Mouse (Mus musculus) intestine, postnatal 0 days (tissue): Measurements from ENCODE around the gene Urm1. TPM values are rescaled to one million over a fixed set of nuclear protein-coding genes. Genes with fewer than 3 reads are reported as not detected.
"Not testable (repeated sequence)": the region's sequence is repeated elsewhere in the genome, so short reads cannot be mapped to it uniquely, and the experiment has no call there.

Experiments
- ATAC-seq: fragments of 200-750 bp; cut with Nextera tagmentation; 2 replicates; pipeline ENCODE4 v1.8.0; 2017; ENCODE audit warnings: mild to moderate bottlenecking, moderate TSS enrichment, moderate library complexity
- H3K27ac ChIP-seq: fragments of 300-500 bp; sonication (generic); 2 replicates; pipeline ENCODE4 v1.5.1; 2014; ENCODE audit warnings: mild to moderate bottlenecking, low read depth, low read length, moderate library complexity
- H3K27me3 ChIP-seq: fragments of 300-500 bp; sonication (generic); replicated peaks from 2 replicates; pipeline ENCODE4 v1.6.1; 2014; ENCODE audit warnings: low read length, mixed read lengths; ENCODE audit not compliant: control insufficient read depth, insufficient read depth
- H3K36me3 ChIP-seq: fragments of 300-500 bp; sonication (generic); 2 replicates; pipeline ENCODE4 v1.6.1; 2014; ENCODE audit warnings: mild to moderate bottlenecking, moderate library complexity; ENCODE audit not compliant: control insufficient read depth, insufficient read depth
- H3K4me1 ChIP-seq: fragments of 300-500 bp; sonication (generic); replicated peaks from 2 replicates; pipeline ENCODE4 v1.6.1; 2014; ENCODE audit warnings: antibody characterized with exemption, low read length, mixed read lengths; ENCODE audit not compliant: control insufficient read depth, insufficient read depth
- H3K4me2 ChIP-seq: fragments of 300-500 bp; sonication (generic); replicated peaks from 2 replicates; pipeline ENCODE4 v1.6.1; 2014; ENCODE audit warnings: low read depth, mild to moderate bottlenecking, moderate library complexity
- H3K4me3 ChIP-seq: fragments of 300-500 bp; sonication (generic); 2 replicates; pipeline ENCODE4 v1.5.1; 2014; ENCODE audit warnings: low read depth, low read length
- H3K9ac ChIP-seq: fragments of 300-500 bp; sonication (generic); 2 replicates; pipeline ENCODE4 v1.6.1; 2014; ENCODE audit warnings: mild to moderate bottlenecking, low read depth, low read length
- H3K9me3 ChIP-seq: fragments of 300-500 bp; sonication (generic); 2 replicates; pipeline ENCODE4 v1.6.1; 2016; ENCODE audit warnings: mixed run types; ENCODE audit not compliant: control insufficient read depth
- CTCF ChIP-seq: sonication (generic); IDR thresholded peaks from 2 replicates; pipeline ENCODE4 v1.5.1; 2016; ENCODE audit warnings: low read depth, mild to moderate bottlenecking, control low read depth, antibody characterized with exemption, moderate library complexity
- WGBS: fragments of 180-500 bp; shearing (Covaris S2); extraction: QIAGEN DNeasy Blood & Tissue Kit; methylation state at CpG from one replicate; pipeline ENCODE4 v1.1.7; 2014; 5-methylcytosine and 5-hydroxymethylcytosine counted together
- microRNA-seq: library from miRNA; unstranded; fragments of <30 nt; microRNA quantifications from one replicate; pipeline ENCODE4, GENCODE M21; 2016
- polyA plus RNA-seq: library from polyadenylated mRNA; unstranded; fragments of >200 nt; fragmentation: Nextera tagmentation; extraction: Ambion mirVana; gene quantifications from 2 replicates; pipeline ENCODE4 v1.2.1, GENCODE M21; 2015

The Urm1 gene
- polyA plus RNA-seq, 1 experiment from 2014 or later = 24.9 TPM

GRCm38 (mm10) chr2:29879964-29880830 lies 60.3 kb downstream of the Urm1 start:
- 74% methylated on average over 17 of the region's 17 CpGs for WGBS
- H3K4me2 ChIP-seq = no peak overlapping the region
- H3K9ac ChIP-seq = no peak overlapping the region
- no peak for TF ChIP-seq CTCF
- H3K27me3 ChIP-seq = no peaks in the 10 kb centered on the region
- H3K4me3 ChIP-seq = no peak overlapping the region
- H3K4me1 ChIP-seq = no peaks in the 10 kb centered on the region
- H3K27ac ChIP-seq = no peak overlapping the region; the same call in 1 of the 2 replicates
- peaks cover 7% of the 10 kb centered on the region; the same call in 1 of the 2 replicates for H3K36me3 ChIP-seq
- ATAC-seq = no peak
- H3K9me3 ChIP-seq = no peaks in the 10 kb centered on the region

- 79% methylated on average over 9 of the region's 9 CpGs for WGBS
- ATAC-seq, H3K4me1 ChIP-seq: not testable (repeated sequence)
Measured at GRCm38 (mm10) chr2:29886659-29887292, 66.9 kb downstream of the Urm1 start.

GRCm38 (mm10) chr2:29889066-29889944 lies 69.4 kb downstream of the Urm1 start, which contains the start of gene Odf2:
Odf2 (plus strand) TSS chr2:29889221.
- peak within 1 kb of the TSS; percentile 97 for H3K4me3 ChIP-seq
- WGBS = under 1% methylated on average over 64 of the region's 70 CpGs
- no peaks in the 10 kb centered on the region for H3K9me3 ChIP-seq
- H3K27ac ChIP-seq = peak within 1 kb of the TSS; percentile 85
- ATAC-seq = peak; percentile 89
- peak within 1 kb of the TSS; percentile 79 for H3K4me2 ChIP-seq
- H3K27me3 ChIP-seq = no peaks in the 10 kb centered on the region
- H3K36me3 ChIP-seq = peaks cover 26% of the 10 kb centered on the region
- TF ChIP-seq CTCF = no peak
- H3K4me1 ChIP-seq = peaks cover 6% of the 10 kb centered on the region; the same call in 1 of the 2 replicates
- H3K9ac ChIP-seq = peak within 1 kb of the TSS; percentile 70

More at GRCm38 (mm10) chr2:29886659-29887292, 66.9 kb downstream of the Urm1 start:
- not testable (repeated sequence) for H3K4me2 ChIP-seq, H3K27me3 ChIP-seq, H3K27ac ChIP-seq, H3K9me3 ChIP-seq, H3K36me3 ChIP-seq, H3K9ac ChIP-seq, H3K4me3 ChIP-seq
- peak; percentile 8; the same call in 1 of the 2 replicates for TF ChIP-seq CTCF

DNA sequence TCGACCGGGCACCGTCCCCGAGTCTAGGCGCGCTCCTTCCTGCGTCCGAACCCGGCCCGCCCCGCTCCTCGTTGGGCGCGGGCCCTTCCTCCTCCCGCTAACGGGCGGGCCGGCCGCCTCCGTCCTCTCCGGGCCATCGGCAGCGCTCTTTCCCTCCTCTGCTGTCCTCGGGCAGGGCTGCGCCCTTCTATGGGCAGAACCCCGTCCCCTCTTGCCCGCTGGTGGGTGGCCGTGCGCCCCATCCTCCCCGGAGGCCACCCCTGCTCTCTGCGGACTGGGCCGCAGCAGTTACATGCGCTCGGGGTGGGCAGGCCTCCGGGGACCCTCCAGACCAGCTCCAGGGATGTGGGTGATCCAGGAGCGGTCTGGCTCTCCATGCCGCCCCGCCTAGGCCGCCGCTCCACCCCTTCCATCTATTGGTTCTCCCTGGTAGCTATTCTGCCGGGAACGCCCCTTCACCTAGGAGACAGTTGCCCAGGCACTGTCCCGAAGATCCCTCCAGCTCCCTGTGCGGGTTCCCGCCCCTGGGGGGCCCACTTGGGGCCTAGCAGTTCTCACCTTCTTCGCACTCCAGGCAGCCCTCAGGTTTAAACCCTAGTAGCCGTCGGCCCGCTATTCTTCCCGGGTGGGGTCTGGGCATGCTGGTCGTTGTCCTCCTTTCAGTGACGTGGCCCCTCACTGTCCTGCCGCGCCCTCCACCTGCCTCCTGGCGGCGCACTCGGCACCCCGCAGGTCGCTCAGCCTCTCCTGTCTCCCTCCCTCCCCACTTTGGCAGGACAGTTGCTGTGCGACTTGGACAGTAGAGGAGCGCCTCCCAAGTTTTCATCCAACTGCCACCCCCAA lies 70.3 kb downstream of the Urm1 start:
- peak overlapping the region; percentile 79 for H3K4me2 ChIP-seq
- peaks cover 35% of the 10 kb centered on the region for H3K36me3 ChIP-seq
- H3K9me3 ChIP-seq = no peaks in the 10 kb centered on the region
- H3K4me3 ChIP-seq = peak overlapping the region; percentile 97
- peak overlapping the region; percentile 70 for H3K9ac ChIP-seq
- ATAC-seq = peak; percentile 84
- under 1% methylated on average over 60 of the region's 61 CpGs for WGBS
- peak; percentile 75 for TF ChIP-seq CTCF
- H3K27ac ChIP-seq = peak overlapping the region; percentile 85
- peaks cover 6% of the 10 kb centered on the region; the same call in 1 of the 2 replicates for H3K4me1 ChIP-seq
- no peaks in the 10 kb centered on the region for H3K27me3 ChIP-seq

DNA sequence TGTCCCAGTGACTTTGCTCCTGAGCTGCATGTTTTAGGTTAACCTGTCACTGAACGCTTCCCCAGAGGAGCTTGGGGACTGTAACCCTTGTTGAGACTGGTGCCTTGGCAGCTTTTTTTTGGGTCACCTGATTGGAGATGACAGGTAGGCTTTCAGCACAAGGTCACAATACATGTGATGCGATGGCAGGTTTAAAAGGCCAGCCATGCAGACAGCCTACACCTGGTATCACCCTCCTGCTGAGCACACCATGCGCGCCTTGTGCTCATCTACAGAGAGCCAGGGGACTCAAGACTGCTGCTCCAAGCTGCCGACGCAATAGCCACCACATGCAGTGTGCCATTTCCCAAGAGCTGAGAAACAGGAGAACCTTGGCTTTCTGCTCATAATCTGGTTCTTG lies 71.9 kb downstream of the Urm1 start:
- Histone ChIP-seq H3K36me3 (peaks cover 48% of the 10 kb centered on the region), H3K27me3 (no peaks in the 10 kb centered on the region)

More for the DNA sequence above, 71.9 kb downstream of the Urm1 start:
- no peak for ATAC-seq
- Histone ChIP-seq H3K4me3 (no peak overlapping the region), H3K9ac (no peak overlapping the region), H3K4me2 (no peak overlapping the region), H3K4me1 (peaks cover 6% of the 10 kb centered on the region; the same call in 1 of the 2 replicates), H3K27ac (no peak overlapping the region), H3K9me3 (no peaks in the 10 kb centered on the region)
- no peak for TF ChIP-seq CTCF
- WGBS = 90% methylated on average over 6 of the region's 6 CpGs

Small RNAs within 50 kb of the gene (microRNA-seq; reads per million reads assigned to microRNA genes)
- gene Mir219a-2 = not detected
- gene Mir219b = not detected

Other genes starting within 250 kb of the Urm1 start
- gene Rapgef1, start 200.4 kb upstream of the Urm1 start, polyA plus RNA-seq = 6.1 and 6.3 TPM in 2 replicates
- 0.10 TPM in 1 of 2 replicates, not detected in the other for gene Gm13420, start 68.4 kb upstream of the Urm1 start, polyA plus RNA-seq
- not detected in 2 replicates for gene Gm13547, start 60.8 kb upstream of the Urm1 start, polyA plus RNA-seq
- 27.7 and 28.3 TPM in 2 replicates for gene Coq4, start 32.6 kb upstream of the Urm1 start, polyA plus RNA-seq
- 23.5 and 26.6 TPM in 2 replicates for gene Trub2, start 31.6 kb upstream of the Urm1 start, polyA plus RNA-seq
- 105 and 118 TPM in 2 replicates for gene Slc27a4, start 17.4 kb upstream of the Urm1 start, polyA plus RNA-seq
- 9.5 and 10.6 TPM in 2 replicates for gene Cercam, start 49.1 kb downstream of the Urm1 start, polyA plus RNA-seq
- gene Odf2, start 69.1 kb downstream of the Urm1 start, polyA plus RNA-seq = 15.7 and 17.0 TPM in 2 replicates
- gene Gle1, start 115.4 kb downstream of the Urm1 start, polyA plus RNA-seq = 14.3 and 14.5 TPM in 2 replicates
- gene Sptan1, start 145.5 kb downstream of the Urm1 start, polyA plus RNA-seq = 58.6 and 60.9 TPM in 2 replicates
- 4.9 and 5.9 TPM in 2 replicates for gene Wdr34, start 228.8 kb downstream of the Urm1 start, polyA plus RNA-seq
- gene Set, start 237.3 kb downstream of the Urm1 start, polyA plus RNA-seq = 174 and 180 TPM in 2 replicates